Mouse (Mus musculus) ovary, adult 10 weeks (tissue): ENCODE results near the gene Nipal4. TPM values are rescaled to one million over a fixed set of nuclear protein-coding genes. Genes with fewer than 3 reads are reported as not detected.

Experiments
- polyA plus RNA-seq: library from polyadenylated mRNA; stranded (reverse); fragments of 350-450 nt; fragmentation: Illumina TruSeq; extraction: RNeasy Lipid Tissue Mini Kit (QIAGEN cat#74804); gene quantifications from one replicate; pipeline ENCODE4 v1.2.3, GENCODE M21; 2014

Gene Nipal4
- 1.7 TPM for polyA plus RNA-seq

DNA sequence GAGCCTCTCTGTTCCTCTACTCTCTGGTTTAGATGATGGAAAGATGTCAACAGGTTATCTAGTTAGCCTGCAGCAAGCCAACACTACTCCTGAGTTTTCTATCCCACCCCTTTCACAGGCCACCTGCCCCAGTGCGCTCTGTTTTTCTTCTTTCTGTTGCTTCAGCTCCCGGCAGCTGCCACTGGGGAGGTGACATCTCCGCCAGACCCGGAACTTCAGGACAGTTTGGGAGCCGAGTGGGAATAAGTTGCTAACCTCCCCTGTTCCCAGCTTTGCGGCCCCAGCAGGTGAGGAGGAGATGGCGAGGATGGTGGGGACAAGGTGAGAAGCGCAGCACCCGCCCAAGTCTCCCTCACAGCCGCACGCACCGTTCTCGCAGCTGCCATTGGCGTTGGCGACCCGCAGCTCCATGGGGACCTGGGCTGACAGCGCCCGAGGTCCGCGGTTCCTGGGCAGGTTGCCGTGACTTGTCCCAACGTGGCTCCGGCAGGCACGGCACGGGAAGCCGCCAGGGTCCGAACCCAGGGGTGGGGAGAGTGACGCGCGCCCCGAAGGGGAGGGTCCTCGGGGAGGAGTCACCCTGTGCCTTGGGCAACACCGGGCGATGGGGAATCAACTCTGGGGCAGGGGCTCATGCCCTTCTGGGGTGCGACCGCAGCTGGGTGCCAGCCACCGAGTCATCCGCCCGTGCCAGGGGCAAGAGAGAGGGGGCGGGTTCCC, at the start of gene Nipal4:
TSS of gene Nipal4 (minus strand) at position 643 of the 720 bp plus-strand sequence.

Other genes with a start within 250 kb of the Nipal4 start
- gene Lsm11, start 221.6 kb downstream of the Nipal4 start, polyA plus RNA-seq, result 4.2 TPM
- gene Thg1l, start 211.0 kb downstream of the Nipal4 start, polyA plus RNA-seq, result 11.5 TPM
- gene Sox30, start 186.2 kb downstream of the Nipal4 start, polyA plus RNA-seq, result 0.23 TPM
- gene Gm12166, start 114.2 kb downstream of the Nipal4 start, polyA plus RNA-seq, result 1.6 TPM
- gene Adam19, start 110.5 kb downstream of the Nipal4 start, polyA plus RNA-seq, result 7.6 TPM
- gene Fndc9, start 69.0 kb upstream of the Nipal4 start, polyA plus RNA-seq, result not detected
- 45.7 TPM for gene Cyfip2, start 146.4 kb upstream of the Nipal4 start, polyA plus RNA-seq
- gene Itk, start 223.0 kb upstream of the Nipal4 start, polyA plus RNA-seq, result 0.68 TPM
- not detected for gene Fam71b, start 230.1 kb upstream of the Nipal4 start, polyA plus RNA-seq